ENCODE assay signal across 18 mouse cellular contexts in genomic region chr10:13245714-13246113, GRCm38 (mm10). TPM values are rescaled to one million over a fixed set of nuclear protein-coding genes. Genes with fewer than 3 reads are reported as not detected.
DNase-seq lines count a peak whose midpoint lies in the region; ATAC-seq and TF ChIP-seq lines count a peak whose summit lies in the region.
"Had no signal": no experiment of that assay in that cellular context is flagged by ENCODE, and none has a peak within 500 bp of the region (broad histone marks: within the 10 kb centered on the region; RNA-seq: fewer than 3 reads in every experiment).

No protein-coding gene starts in this region.

- peak overlapping the region; percentile 51; the same call in 1 of the 2 replicates for H3K27ac ChIP-seq in heart, embryonic 12.5 days (ENCODE audit: poor library complexity, severe bottlenecking)
- H3K27ac ChIP-seq in liver, postnatal 0 days (ENCODE audit: low read depth) = no peak overlapping the region
- peak overlapping the region; percentile 19; the same call in 1 of the 2 replicates for H3K27ac ChIP-seq in stomach, embryonic 15.5 days
- H3K27ac ChIP-seq: hindbrain, embryonic 10.5 days; limb, embryonic 15.5 days; liver, embryonic 15.5 days; midbrain, embryonic 10.5 days had no signal

- H3ac ChIP-seq in C2C12 (ENCODE audit: control insufficient read depth, insufficient read length, low read depth) = no peak overlapping the region

- DNase-seq in heart, postnatal 14 days = no peak
- DNase-seq in liver = peak; percentile 27
- no peak for DNase-seq in liver, postnatal 0 days
- no peak for DNase-seq in layer of hippocampus, postnatal 36 days
- DNase-seq: adrenal gland, postnatal 36 days; cerebellum, adult 11 months; cerebellum, postnatal 10 days; gastrocnemius, postnatal 25 days; kidney, adult 8-10 months; kidney, postnatal 10 days; left cerebral cortex, postnatal 4 days had no signal

- H3K9ac ChIP-seq in heart, embryonic 12.5 days = no peak overlapping the region
- H3K9ac ChIP-seq in liver, postnatal 0 days (replicated peaks) = no peak overlapping the region
- H3K9ac ChIP-seq in stomach, embryonic 15.5 days = no peak overlapping the region
- H3K9ac ChIP-seq: limb, embryonic 15.5 days; liver, embryonic 15.5 days had no signal

- H3K4me2 ChIP-seq in heart, embryonic 12.5 days = no peak overlapping the region
- H3K4me2 ChIP-seq in liver, postnatal 0 days (ENCODE audit: low read depth, low read length) = no peak overlapping the region
- peak overlapping the region; percentile 2; the same call in 1 of the 2 replicates for H3K4me2 ChIP-seq in stomach, embryonic 15.5 days
- H3K4me2 ChIP-seq: limb, embryonic 15.5 days; liver, embryonic 15.5 days had no signal

- no peak for TF ChIP-seq EP300 in liver, postnatal 0 days (IDR thresholded peaks at IDR 0.05; ENCODE audit: low read depth)

- no peaks in the 10 kb centered on the region for H3K79me2 ChIP-seq in C2C12 (ENCODE audit: control insufficient read depth, insufficient read depth)

- H3K79me3 ChIP-seq in C2C12 (ENCODE audit: low read depth) = no peaks in the 10 kb centered on the region

- peak; percentile 63 for ATAC-seq in heart, embryonic 12.5 days (ENCODE audit: insufficient number of reproducible peaks, low FRiP score)
- no peak for ATAC-seq in liver, postnatal 0 days
- 0 out of 2 replicates have a peak, but pooled peaks have one; percentile 31 for ATAC-seq in stomach, embryonic 15.5 days (ENCODE audit: insufficient read depth, low FRiP score, low read depth)

- no peaks in the 10 kb centered on the region for H3K9me3 ChIP-seq in heart, embryonic 12.5 days (replicated peaks)
- no peaks in the 10 kb centered on the region for H3K9me3 ChIP-seq in liver, postnatal 0 days (ENCODE audit: low read length)
- H3K9me3 ChIP-seq in stomach, embryonic 15.5 days = no peaks in the 10 kb centered on the region
- H3K9me3 ChIP-seq: hindbrain, embryonic 10.5 days; limb, embryonic 15.5 days; liver, embryonic 15.5 days; midbrain, embryonic 10.5 days had no signal

- peaks cover 49% of the 10 kb centered on the region for H3K36me3 ChIP-seq in heart, embryonic 12.5 days
- no peaks in the 10 kb centered on the region; the same call in 1 of the 2 replicates for H3K36me3 ChIP-seq in liver, postnatal 0 days (replicated peaks; ENCODE audit: insufficient read depth, low read length)
- no peaks in the 10 kb centered on the region for H3K36me3 ChIP-seq in C2C12 (ENCODE audit: control insufficient read depth, insufficient read depth)
- no peaks in the 10 kb centered on the region for H3K36me3 ChIP-seq in stomach, embryonic 15.5 days
- H3K36me3 ChIP-seq: liver, embryonic 15.5 days had no signal

- intact Hi-C loops in heart, postnatal 14 days (cut with DNase I) = loop anchor here (5.0 kb wide), 1 partner anchor 138 kb away; no protein-coding TSS in a partner anchor

- TF ChIP-seq CTCF in liver, postnatal 0 days (IDR thresholded peaks at IDR 0.05; ENCODE audit: low read depth) = no peak
- TF ChIP-seq CTCF in C2C12 (IDR thresholded peaks at IDR 0.05; ENCODE audit: control insufficient read depth, insufficient read depth, insufficient read length) = no peak

- H3K4me3 ChIP-seq in heart, embryonic 12.5 days = no peak overlapping the region
- H3K4me3 ChIP-seq in liver, postnatal 0 days (ENCODE audit: low read depth, low read length) = no peak overlapping the region
- no peak overlapping the region for H3K4me3 ChIP-seq in C2C12 (ENCODE audit: insufficient read depth, poor library complexity, severe bottlenecking)
- H3K4me3 ChIP-seq in stomach, embryonic 15.5 days (replicated peaks) = no peak overlapping the region
- H3K4me3 ChIP-seq: hindbrain, embryonic 10.5 days; limb, embryonic 15.5 days; liver, embryonic 15.5 days; midbrain, embryonic 10.5 days had no signal

- 32% methylated on average over 6 of the region's 6 CpGs for WGBS in heart, embryonic 12.5 days
- WGBS in liver, postnatal 0 days (ENCODE audit: insufficient replicate concordance) = 62% methylated on average over 6 of the region's 6 CpGs
- 32% methylated on average over 6 of the region's 6 CpGs for WGBS in stomach, embryonic 15.5 days

- H3K4me1 ChIP-seq in heart, embryonic 12.5 days (replicated peaks) = peaks cover 31% of the 10 kb centered on the region
- no peaks in the 10 kb centered on the region for H3K4me1 ChIP-seq in liver, postnatal 0 days (ENCODE audit: insufficient read depth)
- H3K4me1 ChIP-seq in stomach, embryonic 15.5 days = peaks cover 5% of the 10 kb centered on the region; the same call in 1 of the 2 replicates
- H3K4me1 ChIP-seq: hindbrain, embryonic 10.5 days; limb, embryonic 15.5 days; midbrain, embryonic 10.5 days had no signal

- H3K27me3 ChIP-seq in heart, embryonic 12.5 days (replicated peaks) = no peaks in the 10 kb centered on the region
- H3K27me3 ChIP-seq in liver, postnatal 0 days (ENCODE audit: insufficient read depth, low read length) = no peaks in the 10 kb centered on the region
- H3K27me3 ChIP-seq in C2C12 (ENCODE audit: control insufficient read depth, insufficient read depth, insufficient read length) = peaks cover 7% of the 10 kb centered on the region
- H3K27me3 ChIP-seq in stomach, embryonic 15.5 days (replicated peaks) = no peaks in the 10 kb centered on the region
- H3K27me3 ChIP-seq: limb, embryonic 15.5 days; liver, embryonic 15.5 days had no signal

TF ChIP-seq in C2C12, 6 proteins besides CTCF, POLR2A, EP300 and RAD21:
- peak; percentile 21 for TF ChIP-seq CEBPB (IDR thresholded peaks at IDR 0.05; ENCODE audit: low read depth)
- no peak for TF ChIP-seq MYOD1 (IDR thresholded peaks at IDR 0.05; ENCODE audit: control insufficient read depth, insufficient read length, low read depth)

RNA-seq across cellular contexts. Expression of gene Ltv1, which starts 52.7 kb away (rescaled TPM):
- 57.3 and 65.5 TPM in 2 replicates for polyA plus RNA-seq in heart, embryonic 12.5 days (2016; fragmentation: Nextera tagmentation; extraction: Ambion mirVana)
- 10 to 100 TPM; 19.9 to 20.1 TPM for total RNA-seq in heart, postnatal 14 days (2021)
- 22.9 and 23.6 TPM in 2 replicates for polyA plus RNA-seq in liver, postnatal 0 days (2015; fragmentation: Nextera tagmentation; extraction: Ambion mirVana)
- 19.5 TPM for polyA plus RNA-seq in C2C12 (2012; fragmentation: generic; extraction: Trizol)
- polyA plus RNA-seq in stomach, embryonic 15.5 days (2015; fragmentation: Nextera tagmentation; extraction: Ambion mirVana) = 74.1 and 75.3 TPM in 2 replicates
- total RNA-seq in layer of hippocampus, postnatal 36 days (2021) = 10 to 100 TPM; 22.4 to 24.0 TPM
